Mouse (Mus musculus) CH12.LX (cell line): Measurements from ENCODE around the gene Uhrf1bp1. TPM values are rescaled to one million over a fixed set of nuclear protein-coding genes. Genes with fewer than 3 reads are reported as not detected.

Experiments used
- DNase-seq: peaks from one replicate; pipeline ENCODE4 v3.0.0-alpha.2; 2013; ENCODE audit errors: extremely low read depth
- H3K27ac ChIP-seq: 2 replicates; pipeline ENCODE4 v1.5.1; 2012; ENCODE audit warnings: low read depth, mild to moderate bottlenecking, control low read depth, moderate library complexity; ENCODE audit not compliant: insufficient read depth
- H3K27me3 ChIP-seq: replicated peaks from 2 replicates; pipeline ENCODE3; 2012; ENCODE audit warnings: inconsistent platforms
- H3K36me3 ChIP-seq, 2 experiments: replicated peaks in 1 of 2; 2 replicates each; pipeline versions ENCODE3 to v1.6.1; 2012; ENCODE audit warnings: inconsistent platforms in 1 of 2, low read length in 1 of 2, mild to moderate bottlenecking in 1 of 2, mixed read lengths in 1 of 2, moderate library complexity in 1 of 2; ENCODE audit not compliant: control insufficient read depth in 1 of 2, insufficient read depth in 1 of 2
- H3K4me1 ChIP-seq, 2 experiments: 2 replicates each; pipeline ENCODE4 v1.6.1; 2012; ENCODE audit warnings: inconsistent platforms in 1 of 2, moderate library complexity in 1 of 2; ENCODE audit not compliant: insufficient read depth in 2 of 2, control insufficient read depth in 1 of 2
- H3K4me2 ChIP-seq: 2 replicates; pipeline ENCODE4 v1.6.1; 2012; ENCODE audit warnings: low read depth, mild to moderate bottlenecking, control low read depth; ENCODE audit not compliant: poor library complexity, insufficient read depth, severe bottlenecking
- H3K4me3 ChIP-seq, 3 experiments: fragments of 150-350 bp in 1 of 3; sonication (generic) in 1 of 3; replicated peaks in 1 of 3; 2 replicates each; pipeline versions ENCODE3 to v1.5.1; 2011 to 2012; ENCODE audit warnings: low read depth in 2 of 3, low read length in 2 of 3, mild to moderate bottlenecking in 2 of 3, moderate library complexity in 2 of 3, control low read depth in 1 of 3, improper control_type of control experiment in 1 of 3, inconsistent platforms in 1 of 3, mixed read lengths in 1 of 3; ENCODE audit not compliant: poor library complexity in 1 of 3
- H3K79me2 ChIP-seq: replicated peaks from 2 replicates; pipeline ENCODE4 v1.6.1; 2012; ENCODE audit warnings: mild to moderate bottlenecking, moderate library complexity; ENCODE audit not compliant: control insufficient read depth, poor library complexity, insufficient read depth, severe bottlenecking; ENCODE audit errors: extremely low read depth
- H3K9ac ChIP-seq: 2 replicates; pipeline ENCODE4 v1.6.1; 2012; ENCODE audit warnings: low read depth, mild to moderate bottlenecking, control low read depth, moderate library complexity; ENCODE audit not compliant: insufficient read depth
- H3K9me3 ChIP-seq: replicated peaks from 2 replicates; pipeline ENCODE3; 2012; ENCODE audit warnings: low read length, inconsistent platforms, mixed read lengths
- BHLHE40 ChIP-seq: IDR thresholded peaks from 2 replicates; pipeline ENCODE4 v1.6.1; 2011; ENCODE audit warnings: mild to moderate bottlenecking, low read depth, low read length, improper control_type of control experiment
- E2F4 ChIP-seq: IDR thresholded peaks from 2 replicates; pipeline ENCODE4 v1.6.1; 2011; ENCODE audit warnings: low read depth, low read length, improper control_type of control experiment; ENCODE audit not compliant: insufficient replicate concordance
- EP300 ChIP-seq: IDR thresholded peaks from 2 replicates; pipeline ENCODE4 v1.6.1; 2011; ENCODE audit warnings: low read length, improper control_type of control experiment
- ETS1 ChIP-seq: conservative IDR thresholded peaks from 2 replicates; pipeline ENCODE4 v1.6.1; 2012; ENCODE audit warnings: low read depth, mild to moderate bottlenecking, inconsistent platforms, low read length, improper control_type of control experiment, moderate library complexity
- GABPA ChIP-seq: IDR thresholded peaks from 2 replicates; pipeline ENCODE4 v1.6.1; 2012; ENCODE audit warnings: low read depth, low read length, improper control_type of control experiment, inconsistent platforms; ENCODE audit not compliant: insufficient replicate concordance
- HCFC1 ChIP-seq: IDR thresholded peaks from 2 replicates; pipeline ENCODE4 v1.6.1; 2012; ENCODE audit warnings: low read depth, mild to moderate bottlenecking, inconsistent platforms, low read length, improper control_type of control experiment
- MAX ChIP-seq: IDR thresholded peaks from 2 replicates; pipeline ENCODE4 v1.6.1; 2011; ENCODE audit warnings: low read length, improper control_type of control experiment
- MAZ ChIP-seq: IDR thresholded peaks from 2 replicates; pipeline ENCODE4 v1.6.1; 2012; ENCODE audit warnings: low read depth, mild to moderate bottlenecking, inconsistent platforms, low read length, improper control_type of control experiment, moderate library complexity
- MEF2A ChIP-seq: IDR thresholded peaks from 2 replicates; pipeline ENCODE4 v1.6.1; 2014; ENCODE audit warnings: low read depth, mild to moderate bottlenecking, inconsistent platforms, low read length, improper control_type of control experiment, borderline replicate concordance
- MXI1 ChIP-seq: IDR thresholded peaks from 2 replicates; pipeline ENCODE4 v1.6.1; 2011; ENCODE audit warnings: mild to moderate bottlenecking, low read depth, low read length, improper control_type of control experiment
- PAX5 ChIP-seq: IDR thresholded peaks from 2 replicates; pipeline ENCODE4 v1.6.1; 2012; ENCODE audit warnings: low read length, inconsistent platforms, mixed read lengths
- POLR2A ChIP-seq: IDR thresholded peaks from 2 replicates; pipeline ENCODE4 v1.6.1; 2011; ENCODE audit warnings: low read depth, mild to moderate bottlenecking, improper control_type of control experiment, low read length
- RCOR1 ChIP-seq: conservative IDR thresholded peaks from 2 replicates; pipeline ENCODE4 v1.6.1; 2012; ENCODE audit warnings: low read depth, mild to moderate bottlenecking, inconsistent platforms, low read length, improper control_type of control experiment
- SMC3 ChIP-seq: IDR thresholded peaks from 2 replicates; pipeline ENCODE4 v1.6.1; 2011; ENCODE audit warnings: low read depth, low read length, improper control_type of control experiment
- TBP ChIP-seq: conservative IDR thresholded peaks from 2 replicates; pipeline ENCODE4 v1.6.1; 2011; ENCODE audit warnings: low read depth, low read length, improper control_type of control experiment
- TCF12 ChIP-seq: IDR thresholded peaks from 2 replicates; pipeline ENCODE4 v1.6.1; 2014; ENCODE audit warnings: low read depth, mild to moderate bottlenecking, inconsistent platforms, low read length, improper control_type of control experiment
- USF1 ChIP-seq: IDR thresholded peaks from 2 replicates; pipeline ENCODE4 v1.6.1; 2014; ENCODE audit warnings: low read depth, mild to moderate bottlenecking, inconsistent platforms, low read length, improper control_type of control experiment
- USF2 ChIP-seq: conservative IDR thresholded peaks from 2 replicates; pipeline ENCODE4 v1.6.1; 2011; ENCODE audit warnings: low read depth, low read length, improper control_type of control experiment
- ZC3H11A ChIP-seq: IDR thresholded peaks from 2 replicates; pipeline ENCODE4 v1.6.1; 2012; ENCODE audit warnings: low read depth, mild to moderate bottlenecking, inconsistent platforms, low read length, improper control_type of control experiment
- dilution Hi-C: fragments of 300-500 bp; cut with MboI; formaldehyde crosslinking; loops from 2 replicates; pipeline ENCODE4 v1.14.3; 2020; ENCODE audit warnings: low sequenced_read_pairs; ENCODE audit not compliant: extremely low pct_unique_long_range_greater_than_20kb, extremely low pct_ligation_motif_present
- in situ Hi-C: fragments of 300-500 bp; cut with MboI; formaldehyde crosslinking; loops from 3 replicates; pipeline ENCODE4 v1.14.3; 2019; ENCODE audit warnings: low sequenced_read_pairs, low pct_ligation_motif_present, low pct_unique_long_range_greater_than_20kb, mixed read lengths
- polyA plus RNA-seq: library from polyadenylated mRNA; unstranded; fragments of >175 nt; gene quantifications from 2 replicates; pipeline ENCODE4 v1.2.1, GENCODE M21; 2012; ENCODE audit warnings: low read depth; ENCODE audit not compliant: insufficient read length
- total RNA-seq, 2 experiments: library from RNA; depleted of rRNA; stranded (reverse); fragments of 300-350 nt in 1 of 2; fragments of >200 nt in 1 of 2; gene quantifications; 2 replicates each; pipeline ENCODE4 v1.2.3; 2012 to 2014

The Uhrf1bp1 gene
- total and polyA plus RNA-seq, 3 experiments, result 6.0 to 13.6 (median 13.1) TPM

GRCm38 (mm10) chr17:27920676-27921075 lies 64.4 kb downstream of the Uhrf1bp1 start:
- Histone ChIP-seq H3K4me3 (no peak overlapping the region), H3K4me1 (no peaks in the 10 kb centered on the region), H3K9ac (no peak overlapping the region), H3K9me3 (no peaks in the 10 kb centered on the region), H3K27me3 (no peaks in the 10 kb centered on the region), H3K27ac (no peak overlapping the region), H3K36me3 (peaks cover 0 to 15% of the 10 kb centered on the region in 2 experiments), H3K79me2 (no peaks in the 10 kb centered on the region), H3K4me2 (no peak overlapping the region)
- no peak for DNase-seq
- dilution Hi-C loops (no loop called here), in situ Hi-C loops (no loop called here)
- TF ChIP-seq BHLHE40 (no peak), MXI1 (no peak), MEF2A (no peak), EP300 (no peak), USF1 (no peak), PAX5 (no peak), SMC3 (no peak), TBP (no peak), GABPA (no peak), USF2 (no peak), MAZ (no peak)

GRCm38 (mm10) chr17:27922174-27922712 lies 66.0 kb downstream of the Uhrf1bp1 start:
- dilution Hi-C loops (no loop called here), in situ Hi-C loops (no loop called here)
- Histone ChIP-seq H3K27me3 (no peaks in the 10 kb centered on the region), H3K9me3 (no peaks in the 10 kb centered on the region), H3K79me2 (no peaks in the 10 kb centered on the region), H3K36me3 (peaks cover 0 to 16% of the 10 kb centered on the region in 2 experiments), H3K9ac (no peak overlapping the region), H3K4me3 (no peak overlapping the region), H3K27ac (no peak overlapping the region), H3K4me1 (no peaks in the 10 kb centered on the region), H3K4me2 (no peak overlapping the region)
- DNase-seq, result no peak
- TF ChIP-seq MAX (no peak), USF2 (no peak), TCF12 (no peak), GABPA (no peak), ETS1 (no peak), E2F4 (no peak), ZC3H11A (no peak), POLR2A (no peak), RCOR1 (no peak), HCFC1 (no peak)
